Mouse (Mus musculus) frontal cortex, postnatal 10 days (tissue): ENCODE results near the gene Cpeb2.

Experiments
- DNase-seq, 2 experiments: peaks; one replicate each; pipeline ENCODE4 v3.0.0; 2022; ENCODE audit warnings: low spot score in 2 of 2, mixed read lengths in 1 of 2

Gene Cpeb2

DNA sequence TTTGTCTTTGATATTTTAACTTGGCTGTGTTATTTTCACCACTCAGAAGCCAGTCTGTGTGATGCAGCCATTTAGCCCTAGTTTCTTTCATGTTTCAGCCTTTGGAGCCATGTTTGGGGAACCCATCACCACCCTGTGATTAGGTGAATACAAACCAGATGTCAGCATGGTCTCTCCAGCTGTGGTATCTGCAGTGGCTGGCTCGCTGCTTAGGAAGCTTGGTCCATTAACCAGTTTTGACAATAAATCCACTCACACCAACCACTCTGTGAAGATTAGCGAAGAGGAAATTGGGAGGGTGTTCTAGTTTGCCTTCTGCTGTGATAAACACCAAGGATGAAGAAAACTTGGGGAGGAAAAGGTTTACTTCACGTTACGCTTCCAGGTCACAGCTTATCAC, 92.6 kb downstream of the Cpeb2 start:
- DNase-seq, result no peak

GRCm38 (mm10) chr5:43328579-43328978, 95.6 kb downstream of the Cpeb2 start:
- DNase-seq, result peak in 1 of 2 experiments; percentile 26

DNA sequence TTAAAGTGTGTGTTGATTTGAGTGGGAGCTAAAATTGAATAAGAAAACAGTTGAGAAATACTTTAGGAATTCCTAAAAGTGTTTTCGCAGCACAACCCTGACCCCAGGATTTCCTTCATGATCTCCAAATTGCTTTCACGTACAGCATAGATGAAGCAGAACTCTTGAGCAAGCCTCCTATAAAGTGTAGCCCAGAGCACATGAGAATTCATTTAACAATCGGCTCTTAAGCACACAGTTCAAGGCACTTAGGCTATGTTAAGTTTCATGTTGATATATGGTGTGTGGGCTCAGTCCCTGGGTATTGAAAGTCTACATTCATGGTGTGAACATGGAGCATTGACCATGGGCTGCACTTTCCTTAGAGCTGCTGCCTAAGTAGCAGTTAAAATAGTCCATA, 97.3 kb downstream of the Cpeb2 start:
- DNase-seq, result no peak

GRCm38 (mm10) chr5:43334469-43334868, 101.5 kb downstream of the Cpeb2 start:
- no peak for DNase-seq

GRCm38 (mm10) chr5:43337212-43337611, 104.2 kb downstream of the Cpeb2 start:
- no peak for DNase-seq

GRCm38 (mm10) chr5:43338771-43339475, 106.0 kb downstream of the Cpeb2 start:
- no peak for DNase-seq
